In genomic region chr5:122434541-122434940, GRCm38 (mm10) we compare ENCODE assay signal across 18 mouse cellular contexts. TPM values are rescaled to one million over a fixed set of nuclear protein-coding genes. Genes with fewer than 3 reads are reported as not detected.
DNase-seq lines count a peak whose midpoint lies in the region; ATAC-seq and TF ChIP-seq lines count a peak whose summit lies in the region.
"Had no signal": no experiment of that assay in that cellular context is flagged by ENCODE, and none has a peak within 500 bp of the region (broad histone marks: within the 10 kb centered on the region; RNA-seq: fewer than 3 reads in every experiment).

No protein-coding gene starts in this region.

- no peak for TF ChIP-seq POLR2A in thymus, adult 2 months (IDR thresholded peaks at IDR 0.05; ENCODE audit: control insufficient read depth, extremely low read depth, insufficient read depth, low read length, poor library complexity)

- H3K27ac ChIP-seq in kidney, postnatal 0 days, result no peak overlapping the region
- H3K27ac ChIP-seq in thymus, adult 2 months (ENCODE audit: control insufficient read depth, insufficient read depth, low read length), result no peak overlapping the region
- H3K27ac ChIP-seq in stomach, postnatal 0 days (replicated peaks), result no peak overlapping the region
- H3K27ac ChIP-seq: embryonic facial prominence, embryonic 12.5 days; forebrain, embryonic 10.5 days; intestine, embryonic 15.5 days; limb, embryonic 12.5 days had no signal

- no peak overlapping the region for H3K4me2 ChIP-seq in kidney, postnatal 0 days (ENCODE audit: low read length)
- no peak overlapping the region for H3K4me2 ChIP-seq in stomach, postnatal 0 days (replicated peaks; ENCODE audit: low read depth)
- H3K4me2 ChIP-seq: embryonic facial prominence, embryonic 12.5 days; heart, embryonic 11.5 days; intestine, embryonic 15.5 days; limb, embryonic 12.5 days had no signal

- no peaks in the 10 kb centered on the region for H3K9me3 ChIP-seq in kidney, postnatal 0 days (replicated peaks; ENCODE audit: low read length)
- no peaks in the 10 kb centered on the region for H3K9me3 ChIP-seq in stomach, postnatal 0 days (ENCODE audit: control insufficient read depth, low read length)
- H3K9me3 ChIP-seq: embryonic facial prominence, embryonic 12.5 days; forebrain, embryonic 10.5 days; intestine, embryonic 15.5 days; limb, embryonic 12.5 days had no signal

- peak; percentile 31 for DNase-seq in adrenal gland, postnatal 14 days
- no peak for DNase-seq in adrenal gland, adult 8-10 months
- no peak for DNase-seq in kidney, postnatal 0 days (ENCODE audit: low spot score)
- no peak for DNase-seq in kidney, postnatal 10 days
- peak; percentile 11 for DNase-seq in thymus, postnatal 0 days (ENCODE audit: low spot score)
- no peak for DNase-seq in thymus, adult 2 months
- no peak for DNase-seq in stomach, postnatal 0 days (ENCODE audit: low spot score)
- DNase-seq in spleen, postnatal 36 days (ENCODE audit: low spot score in 2 of 2), result no peak
- DNase-seq: cerebellum, adult 9-10 months; kidney, postnatal 4 days; midbrain, embryonic 14.5 days; right cerebral cortex, postnatal 25 days; thymus, postnatal 14 days had no signal

- H3K27me3 ChIP-seq in kidney, postnatal 0 days (ENCODE audit: insufficient read depth, low read length), result no peaks in the 10 kb centered on the region
- H3K27me3 ChIP-seq in thymus, adult 2 months (ENCODE audit: control insufficient read depth, insufficient read depth, low read length), result no peaks in the 10 kb centered on the region
- H3K27me3 ChIP-seq in stomach, postnatal 0 days (ENCODE audit: control insufficient read depth, insufficient read depth, low read length), result no peaks in the 10 kb centered on the region
- H3K27me3 ChIP-seq: embryonic facial prominence, embryonic 12.5 days; intestine, embryonic 15.5 days; limb, embryonic 12.5 days had no signal

- no peaks in the 10 kb centered on the region for H3K4me1 ChIP-seq in kidney, postnatal 0 days (replicated peaks; ENCODE audit: insufficient read depth, low read length)
- H3K4me1 ChIP-seq in thymus, adult 2 months (replicated peaks; ENCODE audit: control insufficient read depth, insufficient read depth, low read length), result no peaks in the 10 kb centered on the region
- H3K4me1 ChIP-seq in stomach, postnatal 0 days (replicated peaks; ENCODE audit: control insufficient read depth, insufficient read depth), result no peaks in the 10 kb centered on the region
- H3K4me1 ChIP-seq: embryonic facial prominence, embryonic 12.5 days; forebrain, embryonic 10.5 days; intestine, embryonic 15.5 days; limb, embryonic 12.5 days had no signal

- H3K9ac ChIP-seq in kidney, postnatal 0 days (ENCODE audit: low read depth, low read length), result no peak overlapping the region
- no peak overlapping the region for H3K9ac ChIP-seq in stomach, postnatal 0 days (ENCODE audit: low read length)
- H3K9ac ChIP-seq: embryonic facial prominence, embryonic 12.5 days; intestine, embryonic 15.5 days; limb, embryonic 12.5 days had no signal

- no peak for ATAC-seq in kidney, postnatal 0 days (replicated peaks; ENCODE audit: low FRiP score, low read depth)
- no peak for ATAC-seq in stomach, postnatal 0 days (ENCODE audit: low FRiP score, low TSS enrichment)
- ATAC-seq: intestine, embryonic 15.5 days had no signal

- peak; percentile 34; the same call in 1 of the 2 replicates for TF ChIP-seq CTCF in kidney, postnatal 0 days (IDR thresholded peaks at IDR 0.05; ENCODE audit: low read depth)
- no peak for TF ChIP-seq CTCF in thymus, adult 2 months (IDR thresholded peaks at IDR 0.05; ENCODE audit: borderline replicate concordance, control insufficient read depth, extremely low read depth, insufficient read depth, low read length, poor library complexity)
- TF ChIP-seq CTCF in stomach, postnatal 0 days (IDR thresholded peaks at IDR 0.05; ENCODE audit: low read depth), result peak; percentile 42

- peaks cover 71% of the 10 kb centered on the region for H3K36me3 ChIP-seq in kidney, postnatal 0 days (ENCODE audit: insufficient read depth, low read length)
- peaks cover 99% of the 10 kb centered on the region for H3K36me3 ChIP-seq in thymus, adult 2 months (ENCODE audit: control insufficient read depth, insufficient read depth, low read length)
- H3K36me3 ChIP-seq in stomach, postnatal 0 days (ENCODE audit: control insufficient read depth, insufficient read depth, low read length), result peaks cover 56% of the 10 kb centered on the region

- WGBS in kidney, postnatal 0 days, result 72% methylated on average over 4 of the region's 4 CpGs
- WGBS in thymus, adult 2 months, result 94% methylated on average over 4 of the region's 4 CpGs
- WGBS in stomach, postnatal 0 days, result 79% methylated on average over 4 of the region's 4 CpGs

- no peak for TF ChIP-seq EP300 in stomach, postnatal 0 days (optimal IDR thresholded peaks at IDR 0.05)

- H3K4me3 ChIP-seq in kidney, postnatal 0 days (replicated peaks; ENCODE audit: low read depth, low read length), result no peak overlapping the region
- no peak overlapping the region for H3K4me3 ChIP-seq in thymus, adult 2 months (ENCODE audit: control insufficient read depth, insufficient read depth, low read length)
- H3K4me3 ChIP-seq in stomach, postnatal 0 days (ENCODE audit: low read depth, low read length), result no peak overlapping the region
- H3K4me3 ChIP-seq: embryonic facial prominence, embryonic 12.5 days; forebrain, embryonic 10.5 days; intestine, embryonic 15.5 days; limb, embryonic 12.5 days had no signal

RNA-seq across cellular contexts. Expression of gene Anapc7, which starts 13.0 kb away (rescaled TPM):
- 47.3 and 50.4 TPM in 2 replicates for total RNA-seq in adrenal gland, postnatal 14 days (2021)
- 10 to 100 TPM; 49.1 to 59.5 (median 55.4) TPM for total RNA-seq in adrenal gland, adult 8-10 months (2022)
- polyA plus RNA-seq in kidney, postnatal 0 days (2015; fragmentation: Nextera tagmentation; extraction: Ambion mirVana), result 37.5 and 42.0 TPM in 2 replicates
- polyA plus RNA-seq in thymus, postnatal 0 days (2015; fragmentation: Nextera tagmentation; extraction: Ambion mirVana), result 36.5 and 39.7 TPM in 2 replicates
- 39.9 and 48.2 TPM in 2 replicates for polyA plus RNA-seq in thymus, adult 2 months (2012; rRNA removed)
- polyA plus RNA-seq in stomach, postnatal 0 days (2015; fragmentation: Nextera tagmentation; extraction: Ambion mirVana), result 20.7 and 21.7 TPM in 2 replicates

RNA-seq across cellular contexts. Expression of gene Arpc3, which starts 42.9 kb away (rescaled TPM):
- total RNA-seq in adrenal gland, postnatal 14 days (2021), result 240 and 253 TPM in 2 replicates
- 100 to 1,000 TPM; 189 to 253 (median 205) TPM for total RNA-seq in adrenal gland, adult 8-10 months (2022)
- 136 and 141 TPM in 2 replicates for polyA plus RNA-seq in kidney, postnatal 0 days (2015; fragmentation: Nextera tagmentation; extraction: Ambion mirVana)
- polyA plus RNA-seq in thymus, postnatal 0 days (2015; fragmentation: Nextera tagmentation; extraction: Ambion mirVana), result 238 TPM in 2 replicates
- polyA plus RNA-seq in thymus, adult 2 months (2012; rRNA removed), result 220 and 224 TPM in 2 replicates
- 147 TPM in 2 replicates for polyA plus RNA-seq in stomach, postnatal 0 days (2015; fragmentation: Nextera tagmentation; extraction: Ambion mirVana)

Comparison
In these comparisons a context has a peak if more than half of its experiments do, and no peak if none do; other contexts are left out.
1. DNase-seq: peak in adrenal gland, postnatal 14 days (single experiment) and thymus, postnatal 0 days (single experiment); none in adrenal gland, adult 8-10 months (single experiment), kidney, postnatal 0 days (single experiment), kidney, postnatal 10 days (single experiment), thymus, adult 2 months (single experiment), stomach, postnatal 0 days (single experiment) and spleen, postnatal 36 days (0 of 2).